ENCODE assay signal across 25 mouse cellular contexts in the genomic region with DNA sequence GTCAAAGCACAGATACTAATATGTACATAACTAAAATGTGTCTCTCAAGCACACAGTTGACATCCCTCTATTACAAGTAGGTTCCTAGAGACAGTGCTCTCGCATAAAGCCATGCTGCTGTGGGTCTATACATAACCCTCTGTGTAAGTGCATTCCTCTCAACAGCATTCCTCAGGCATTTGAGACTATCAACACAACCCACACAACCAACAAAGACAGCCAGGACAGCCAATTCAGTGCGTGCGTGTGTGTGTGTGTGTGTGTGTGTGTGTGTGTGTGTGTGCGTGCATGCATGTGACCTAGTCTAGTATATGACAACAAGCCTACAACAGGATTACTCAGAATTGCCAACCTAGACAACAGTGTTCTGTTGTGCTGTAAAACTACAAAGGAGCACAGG.
A peak's percentile ranks its signal among the peaks of the same experiment; 100 is the strongest.
DNase-seq lines count a peak whose midpoint lies in the region; ATAC-seq and TF ChIP-seq lines count a peak whose summit lies in the region.
"Had no signal": no experiment of that assay in that cellular context is flagged by ENCODE, and none has a peak within 500 bp of the region (broad histone marks: within the 10 kb centered on the region; RNA-seq: fewer than 3 reads in every experiment).

No protein-coding gene starts in this region.

- H3K9me3 ChIP-seq in heart, embryonic 10.5 days: no peaks in the 10 kb centered on the region
- no peaks in the 10 kb centered on the region for H3K9me3 ChIP-seq in heart, embryonic 13.5 days
- H3K9me3 ChIP-seq in heart, embryonic 15.5 days (replicated peaks): no peaks in the 10 kb centered on the region
- no peaks in the 10 kb centered on the region for H3K9me3 ChIP-seq in heart, postnatal 0 days (replicated peaks; ENCODE audit: control insufficient read depth, low read length)
- H3K9me3 ChIP-seq: embryonic facial prominence, embryonic 10.5 days; embryonic facial prominence, embryonic 12.5 days; forebrain, embryonic 13.5 days; G1E had no signal

- 59% methylated on average over 4 of the region's 4 CpGs for WGBS in heart, embryonic 10.5 days
- WGBS in heart, embryonic 13.5 days: 36% methylated on average over 4 of the region's 4 CpGs
- WGBS in heart, embryonic 15.5 days: 43% methylated on average over 4 of the region's 4 CpGs
- WGBS in heart, postnatal 0 days: 46% methylated on average over 4 of the region's 4 CpGs

- no peak for TF ChIP-seq CTCF in heart, postnatal 0 days (IDR thresholded peaks at IDR 0.05; ENCODE audit: low read depth)

- peaks cover 4% of the 10 kb centered on the region; the same call in 1 of the 2 replicates for H3K36me3 ChIP-seq in heart, embryonic 10.5 days
- H3K36me3 ChIP-seq in heart, embryonic 13.5 days: peaks cover 7% of the 10 kb centered on the region; the same call in 1 of the 2 replicates
- H3K36me3 ChIP-seq in heart, embryonic 15.5 days: no peaks in the 10 kb centered on the region
- H3K36me3 ChIP-seq in heart, postnatal 0 days (replicated peaks; ENCODE audit: control insufficient read depth, insufficient read depth, low read length): 0 out of 2 replicates have a peak, but pooled peaks cover 5% of the 10 kb centered on the region
- H3K36me3 ChIP-seq: embryonic facial prominence, embryonic 10.5 days; embryonic facial prominence, embryonic 12.5 days had no signal

- ATAC-seq in heart, embryonic 13.5 days (ENCODE audit: extremely low read depth, insufficient number of reproducible peaks, low FRiP score, low TSS enrichment): no peak
- peak; percentile 44 for ATAC-seq in heart, embryonic 15.5 days (replicated peaks; ENCODE audit: insufficient number of reproducible peaks, insufficient read depth, low FRiP score, low read depth)
- peak; percentile 60; the same call in 1 of the 2 replicates for ATAC-seq in heart, postnatal 0 days (ENCODE audit: insufficient read depth, low read depth)
- ATAC-seq: activated CD4-positive, CD25-positive, alpha-beta regulatory T cell, adult 4 months; CD4-positive, CD25-positive, alpha-beta regulatory T cell, adult 4 months; forebrain, embryonic 13.5 days; Patski had no signal

- peak; percentile 85 for DNase-seq in heart, embryonic 10.5 days (ENCODE audit: low spot score)
- DNase-seq in heart, adult 18-20 months: no peak
- no peak for DNase-seq in heart, adult 8-10 months (ENCODE audit: low spot score)
- DNase-seq in heart, postnatal 14 days: no peak
- DNase-seq in heart, postnatal 0 days (ENCODE audit: low spot score): no peak
- DNase-seq in heart, postnatal 10 days: no peak
- DNase-seq: adrenal gland, adult 8-10 months; adrenal gland, postnatal 14 days; adrenal gland, postnatal 36 days; B cell, adult 2 months; cerebellum, adult 11-12 months; cerebellum, adult 2 months; cerebellum, adult 9-10 months; cerebellum, postnatal 10 days; cerebellum, postnatal 25 days had no signal

- peak overlapping the region; percentile 47; the same call in 1 of the 2 replicates for H3K9ac ChIP-seq in heart, embryonic 13.5 days
- H3K9ac ChIP-seq in heart, embryonic 15.5 days: no peak overlapping the region
- no peak overlapping the region for H3K9ac ChIP-seq in heart, postnatal 0 days (replicated peaks; ENCODE audit: low read depth, low read length)
- H3K9ac ChIP-seq: embryonic facial prominence, embryonic 12.5 days; forebrain, embryonic 13.5 days had no signal

- H3K4me3 ChIP-seq in heart, embryonic 10.5 days: no peak overlapping the region
- H3K4me3 ChIP-seq in heart, embryonic 13.5 days: no peak overlapping the region
- H3K4me3 ChIP-seq in heart, embryonic 15.5 days: no peak overlapping the region
- no peak overlapping the region for H3K4me3 ChIP-seq in heart, postnatal 0 days (ENCODE audit: low read depth, low read length)
- H3K4me3 ChIP-seq: embryonic facial prominence, embryonic 10.5 days; embryonic facial prominence, embryonic 12.5 days; forebrain, embryonic 13.5 days had no signal

- H3K27ac ChIP-seq in heart, embryonic 10.5 days: peak overlapping the region; percentile 62
- peak overlapping the region; percentile 56 for H3K27ac ChIP-seq in heart, embryonic 13.5 days (replicated peaks)
- H3K27ac ChIP-seq in heart, embryonic 15.5 days: peak overlapping the region; percentile 48; the same call in 1 of the 2 replicates
- H3K27ac ChIP-seq in heart, postnatal 0 days (ENCODE audit: low read depth): no peak overlapping the region; the same call in 1 of the 2 replicates
- H3K27ac ChIP-seq: embryonic facial prominence, embryonic 10.5 days; embryonic facial prominence, embryonic 12.5 days; forebrain, embryonic 13.5 days had no signal

- no peak overlapping the region for H3K4me2 ChIP-seq in heart, embryonic 13.5 days
- no peak overlapping the region for H3K4me2 ChIP-seq in heart, embryonic 15.5 days
- H3K4me2 ChIP-seq in heart, postnatal 0 days (ENCODE audit: low read depth, low read length): no peak overlapping the region
- H3K4me2 ChIP-seq: embryonic facial prominence, embryonic 12.5 days; forebrain, embryonic 13.5 days had no signal

- intact Hi-C loops in heart, postnatal 14 days (cut with DNase I): no loop called here
- intact Hi-C loops in heart, postnatal 10 days (cut with DNase I): no loop called here

- H3K27me3 ChIP-seq in heart, embryonic 10.5 days (ENCODE audit: insufficient read depth, poor library complexity, severe bottlenecking): no peaks in the 10 kb centered on the region
- no peaks in the 10 kb centered on the region for H3K27me3 ChIP-seq in heart, embryonic 13.5 days (replicated peaks)
- no peaks in the 10 kb centered on the region for H3K27me3 ChIP-seq in heart, embryonic 15.5 days
- no peaks in the 10 kb centered on the region for H3K27me3 ChIP-seq in heart, postnatal 0 days (ENCODE audit: control insufficient read depth, insufficient read depth, low read length)
- H3K27me3 ChIP-seq: CH12.LX; embryonic facial prominence, embryonic 12.5 days; forebrain, embryonic 13.5 days; Patski had no signal

- TF ChIP-seq EP300 in heart, postnatal 0 days (IDR thresholded peaks at IDR 0.05; ENCODE audit: low read depth): no peak

- H3K4me1 ChIP-seq in heart, embryonic 10.5 days: peaks cover 45% of the 10 kb centered on the region
- H3K4me1 ChIP-seq in heart, embryonic 13.5 days: peaks cover 64% of the 10 kb centered on the region
- H3K4me1 ChIP-seq in heart, embryonic 15.5 days (replicated peaks): peaks cover 29% of the 10 kb centered on the region
- peaks cover 20% of the 10 kb centered on the region for H3K4me1 ChIP-seq in heart, postnatal 0 days (ENCODE audit: control insufficient read depth, insufficient read depth)
- H3K4me1 ChIP-seq: embryonic facial prominence, embryonic 10.5 days; embryonic facial prominence, embryonic 12.5 days; forebrain, embryonic 13.5 days had no signal
